Mouse (Mus musculus): ENCODE measurements around the gene Irf7. TPM values are rescaled to one million over a fixed set of nuclear protein-coding genes. Genes with fewer than 3 reads are reported as not detected.

Irf7 gene
- total and polyA plus RNA-seq, 3 experiments = 1.9 to 2.0 TPM; not detected in 1

- 0 out of 2 replicates have a peak overlapping the region, but pooled peaks have one; percentile 22 for H3K27ac ChIP-seq (ENCODE audit: control insufficient read depth, low read depth, low read length)
- no peak for TF ChIP-seq KAT2A (conservative IDR thresholded peaks at IDR 0.05; ENCODE audit: low read depth, low read length)
- no peak for TF ChIP-seq EP300 (IDR thresholded peaks at IDR 0.05; ENCODE audit: low read depth in 1 of 2, low read length in 2 of 2)
- no peak for TF ChIP-seq TAL1 (IDR thresholded peaks at IDR 0.05; ENCODE audit: low read length)
- TF ChIP-seq CHD1 (IDR thresholded peaks at IDR 0.05; ENCODE audit: low read depth, low read length) = no peak
- no peak for TF ChIP-seq ZMIZ1 (IDR thresholded peaks at IDR 0.05; ENCODE audit: low read depth, low read length)
- peak; percentile 46; the same call in 1 of the 2 replicates for TF ChIP-seq NELFE (IDR thresholded peaks at IDR 0.05; ENCODE audit: low read depth, low read length)
- TF ChIP-seq POLR2AphosphoS2 (IDR thresholded peaks at IDR 0.05; ENCODE audit: low read length) = no peak; the same call in 1 of the 2 replicates
- TF ChIP-seq POLR2AphosphoS5 (IDR thresholded peaks at IDR 0.05; ENCODE audit: borderline replicate concordance, low read depth, low read length) = no peak
- no peak for TF ChIP-seq GATA1 (IDR thresholded peaks at IDR 0.05; ENCODE audit: low read depth, low read length)
- TF ChIP-seq SIN3A (IDR thresholded peaks at IDR 0.05; ENCODE audit: low read length) = peak; percentile 31; the same call in 1 of the 2 replicates
- TF ChIP-seq MEF2A (IDR thresholded peaks at IDR 0.05; ENCODE audit: extremely low read depth, insufficient replicate concordance, low read depth, low read length, poor library complexity, severe bottlenecking) = no peak
- TF ChIP-seq GABPA (IDR thresholded peaks at IDR 0.05; ENCODE audit: low read depth, low read length) = no peak
- no peak; the same call in 1 of the 2 replicates for TF ChIP-seq TCF12 (IDR thresholded peaks at IDR 0.05; ENCODE audit: low read depth, low read length)
- TF ChIP-seq NRF1 (IDR thresholded peaks at IDR 0.05; ENCODE audit: insufficient read depth, low read depth, low read length, poor library complexity, severe bottlenecking) = 0 out of 2 replicates have a peak, but pooled peaks have one; percentile 2
- TF ChIP-seq MXI1 (IDR thresholded peaks at IDR 0.05; ENCODE audit: low read depth, low read length) = 0 out of 2 replicates have a peak, but pooled peaks have one; percentile 26
- TF ChIP-seq MYC (IDR thresholded peaks at IDR 0.05; ENCODE audit: low read depth, low read length) = no peak
- no peak for TF ChIP-seq RAD21 (IDR thresholded peaks at IDR 0.05; ENCODE audit: low read depth, low read length)
- no peak for TF ChIP-seq E2F4 (IDR thresholded peaks at IDR 0.05; ENCODE audit: borderline replicate concordance, low read depth, low read length)
- no peak; the same call in none of the 2 replicates for TF ChIP-seq HCFC1 (IDR thresholded peaks at IDR 0.05; ENCODE audit: low read depth, low read length)
- TF ChIP-seq TBP (IDR thresholded peaks at IDR 0.05; ENCODE audit: low read depth, low read length) = no peak
- no peak for TF ChIP-seq MYB (IDR thresholded peaks at IDR 0.05; ENCODE audit: low read depth, low read length)
- no peak for TF ChIP-seq JUND (IDR thresholded peaks at IDR 0.05; ENCODE audit: low read depth, low read length)
- no peak for TF ChIP-seq RCOR1 (IDR thresholded peaks at IDR 0.05; ENCODE audit: low read depth, low read length)
- TF ChIP-seq MAZ (IDR thresholded peaks at IDR 0.05; ENCODE audit: low read depth, low read length) = 0 out of 2 replicates have a peak, but pooled peaks have one; percentile 46
- peak in 1 of 2 experiments; percentile 73; a peak in 2 of 4 replicates for TF ChIP-seq POLR2A (IDR thresholded peaks at IDR 0.05; ENCODE audit: control insufficient read depth in 1 of 2, insufficient read depth in 1 of 2, low read depth in 1 of 2, low read length in 2 of 2, poor library complexity in 1 of 2)
- TF ChIP-seq SMC3 (IDR thresholded peaks at IDR 0.05; ENCODE audit: low read depth, low read length) = no peak
- no peak for TF ChIP-seq ELF1 (IDR thresholded peaks at IDR 0.05; ENCODE audit: low read depth, low read length)
- H3K27me3 ChIP-seq (ENCODE audit: control insufficient read depth in 1 of 2, insufficient read depth in 2 of 2, low read length in 2 of 2) = no peaks in the 10 kb centered on the region
- H3K36me3 ChIP-seq (ENCODE audit: control insufficient read depth in 1 of 2, insufficient read depth in 2 of 2, low read length in 2 of 2) = no peaks in the 10 kb centered on the region; a peak in 1 of 4 replicates
- no peaks in the 10 kb centered on the region; the same call in 1 of the 2 replicates for H3K79me2 ChIP-seq (ENCODE audit: control insufficient read depth, insufficient read depth, low read length, poor library complexity)
- DNase-seq (ENCODE audit: low read depth, low spot score) = no peak
- H3K4me1 ChIP-seq (ENCODE audit: control insufficient read depth in 1 of 2, insufficient read depth in 2 of 2, low read length in 2 of 2) = peaks cover 0 to 10% of the 10 kb centered on the region in 2 experiments; a peak in 3 of 4 replicates
- peak overlapping the region; percentile 78 for H3K9ac ChIP-seq (ENCODE audit: control insufficient read depth, low read depth, low read length, poor library complexity, severe bottlenecking)
- no peaks in the 10 kb centered on the region for H3K9me3 ChIP-seq (replicated peaks; ENCODE audit: insufficient read depth, low read length)
- peak overlapping the region; percentile 83 to 84 for H3K4me3 ChIP-seq (ENCODE audit: control insufficient read depth in 1 of 2, insufficient read depth in 1 of 2, low read depth in 2 of 2, low read length in 2 of 2)
Measured at GRCm38 (mm10) chr7:141215880-141216733, 50.2 kb downstream of the Irf7 start.
